ENCODE assay signal across 9 mouse cellular contexts in the genomic region with DNA sequence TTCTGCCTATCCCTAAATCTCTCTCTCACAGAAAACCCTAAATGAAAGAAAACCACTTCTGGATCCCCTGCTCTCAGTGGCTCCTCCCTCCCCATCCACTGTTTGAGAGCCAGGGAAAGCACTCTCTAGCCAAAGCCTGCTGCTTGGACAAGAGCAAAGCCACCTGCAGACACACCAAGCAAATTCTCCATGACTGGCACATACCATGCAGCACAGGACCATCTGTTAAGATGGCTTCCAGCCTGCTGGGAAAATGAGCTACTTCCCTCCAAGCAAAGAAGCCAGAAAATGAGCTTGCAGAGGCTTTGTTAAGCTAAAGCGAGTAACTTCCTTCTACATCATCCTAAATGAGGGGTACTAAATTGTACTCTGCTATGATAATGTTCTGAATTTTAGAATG.
A peak's percentile ranks its signal among the peaks of the same experiment; 100 is the strongest.
DNase-seq lines count a peak whose midpoint lies in the region.
"Had no signal": no experiment of that assay in that cellular context is flagged by ENCODE, and none has a peak within 500 bp of the region (broad histone marks: within the 10 kb centered on the region; RNA-seq: fewer than 3 reads in every experiment).

No protein-coding gene starts in this region.

- intact Hi-C loops in left cerebral cortex, postnatal 25 days (cut with DNase I): no loop called here

- peak; percentile 98 for DNase-seq in brain, adult 2 months (ENCODE audit: low read depth, low spot score)
- DNase-seq in cerebellum, adult 11 months: peak; percentile 83
- DNase-seq in frontal cortex, adult 2 months (ENCODE audit: extremely low spot score in 1 of 2, low spot score in 1 of 2): peak; percentile 1 to 11
- DNase-seq in left cerebral cortex, postnatal 25 days (ENCODE audit: low spot score in 2 of 2): peak; percentile 4 to 53
- DNase-seq in lung, adult 18-20 months: no peak
- no peak for DNase-seq in adrenal gland, postnatal 4 days (ENCODE audit: low spot score in 2 of 2)
- no peak for DNase-seq in lung, postnatal 4 days
- DNase-seq: spleen, adult 18-20 months; thymus, adult 18-20 months had no signal

Comparison
In these comparisons a context has a peak if more than half of its experiments do, and no peak if none do; other contexts are left out.
1. DNase-seq: peak in brain, adult 2 months (single experiment), cerebellum, adult 11 months (single experiment), frontal cortex, adult 2 months (2 of 2) and left cerebral cortex, postnatal 25 days (2 of 2); none in lung, adult 18-20 months (0 of 2), adrenal gland, postnatal 4 days (0 of 2) and lung, postnatal 4 days (0 of 2).